In genomic region chr7:16781555-16781815, GRCm38 (mm10) we compare ENCODE assay signal across 8 mouse cellular contexts. TPM values are rescaled to one million over a fixed set of nuclear protein-coding genes. Genes with fewer than 3 reads are reported as not detected.
DNase-seq lines count a peak whose midpoint lies in the region; ATAC-seq and TF ChIP-seq lines count a peak whose summit lies in the region.

No protein-coding gene starts in this region.

- TF ChIP-seq RAD21 in MEL (IDR thresholded peaks at IDR 0.05; ENCODE audit: low read depth, low read length), result no peak

- under 1% methylated on average over 10 of the region's 10 CpGs for WGBS in heart, embryonic 14.5 days
- WGBS in hindbrain, embryonic 10.5 days, result under 1% methylated on average over 10 of the region's 10 CpGs

- H3K4me1 ChIP-seq in heart, embryonic 14.5 days (ENCODE audit: control insufficient read depth in 2 of 2, insufficient read depth in 2 of 2, low read length in 2 of 2), result peaks cover 21 to 36% of the 10 kb centered on the region in 2 experiments
- peaks cover 0 to 10% of the 10 kb centered on the region in 2 experiments; a peak in 3 of 4 replicates for H3K4me1 ChIP-seq in MEL (ENCODE audit: control insufficient read depth in 1 of 2, insufficient read depth in 2 of 2, low read length in 2 of 2)
- H3K4me1 ChIP-seq in hindbrain, embryonic 10.5 days (replicated peaks), result peaks cover 48% of the 10 kb centered on the region

- peak overlapping the region; percentile 61 to 64 for H3K4me3 ChIP-seq in heart, embryonic 14.5 days (ENCODE audit: control insufficient read depth in 1 of 2, insufficient read depth in 1 of 2, low read depth in 1 of 2, low read length in 2 of 2)
- peak overlapping the region; percentile 61 to 64 for H3K4me3 ChIP-seq in MEL (ENCODE audit: control insufficient read depth in 1 of 2, insufficient read depth in 1 of 2, low read depth in 2 of 2, low read length in 2 of 2)
- H3K4me3 ChIP-seq in hindbrain, embryonic 10.5 days, result peak overlapping the region; percentile 91

- H3K9me3 ChIP-seq in heart, embryonic 14.5 days (ENCODE audit: control insufficient read depth, low read length), result no peaks in the 10 kb centered on the region
- no peaks in the 10 kb centered on the region for H3K9me3 ChIP-seq in MEL (replicated peaks; ENCODE audit: insufficient read depth, low read length)
- H3K9me3 ChIP-seq in hindbrain, embryonic 10.5 days, result 0 out of 2 replicates have a peak, but pooled peaks cover 2% of the 10 kb centered on the region

- H3K9ac ChIP-seq in heart, embryonic 14.5 days (ENCODE audit: low read length), result peak overlapping the region; percentile 86
- peak overlapping the region; percentile 85 for H3K9ac ChIP-seq in MEL (ENCODE audit: control insufficient read depth, low read depth, low read length, poor library complexity, severe bottlenecking)

- peak overlapping the region in 1 of 2 experiments; percentile 64; a peak in 2 of 4 replicates for H3K27ac ChIP-seq in heart, embryonic 14.5 days (replicated peaks in 1 of 2; ENCODE audit: control insufficient read depth in 1 of 2, insufficient read depth in 1 of 2, low read depth in 2 of 2, low read length in 2 of 2)
- peak overlapping the region; percentile 77 for H3K27ac ChIP-seq in MEL (ENCODE audit: control insufficient read depth, low read depth, low read length)
- H3K27ac ChIP-seq in hindbrain, embryonic 10.5 days, result peak overlapping the region; percentile 87

- peak in 1 of 2 experiments; percentile 13; a peak in 1 of 4 replicates for TF ChIP-seq POLR2A in MEL (IDR thresholded peaks at IDR 0.05; ENCODE audit: control insufficient read depth in 1 of 2, insufficient read depth in 1 of 2, low read depth in 1 of 2, low read length in 2 of 2, poor library complexity in 1 of 2)

- TF ChIP-seq CTCF in MEL (IDR thresholded peaks at IDR 0.05 in 2 of 3, conservative IDR thresholded peaks at IDR 0.05 in 1 of 3; ENCODE audit: control insufficient read depth in 1 of 3, insufficient read depth in 1 of 3, low read depth in 2 of 3, low read length in 3 of 3, poor library complexity in 1 of 3, severe bottlenecking in 1 of 3), result no peak

- H3K79me2 ChIP-seq in MEL (ENCODE audit: control insufficient read depth, insufficient read depth, low read length, poor library complexity), result peaks cover 47% of the 10 kb centered on the region

- peaks cover 6% of the 10 kb centered on the region; the same call in 1 of the 2 replicates for H3K36me3 ChIP-seq in heart, embryonic 14.5 days (ENCODE audit: control insufficient read depth, insufficient read depth, low read length)
- H3K36me3 ChIP-seq in MEL (ENCODE audit: control insufficient read depth in 1 of 2, insufficient read depth in 2 of 2, low read length in 2 of 2), result peaks cover 0 to 17% of the 10 kb centered on the region in 2 experiments; a peak in 2 of 4 replicates
- peaks cover 12% of the 10 kb centered on the region for H3K36me3 ChIP-seq in hindbrain, embryonic 10.5 days

- no peak for TF ChIP-seq EP300 in MEL (IDR thresholded peaks at IDR 0.05; ENCODE audit: low read depth in 1 of 2, low read length in 2 of 2)

- peak overlapping the region; percentile 88 for H3K4me2 ChIP-seq in heart, embryonic 14.5 days (ENCODE audit: low read length)

- H3K27me3 ChIP-seq in heart, embryonic 14.5 days (ENCODE audit: control insufficient read depth, insufficient read depth, low read length), result no peaks in the 10 kb centered on the region
- H3K27me3 ChIP-seq in MEL (ENCODE audit: control insufficient read depth in 1 of 2, insufficient read depth in 2 of 2, low read length in 2 of 2), result no peaks in the 10 kb centered on the region
- no peaks in the 10 kb centered on the region for H3K27me3 ChIP-seq in hindbrain, embryonic 10.5 days (ENCODE audit: insufficient read depth, poor library complexity, severe bottlenecking)

- DNase-seq in heart, postnatal 4 days, result no peak
- DNase-seq in MEL (ENCODE audit: low read depth, low spot score), result no peak
- no peak for DNase-seq in hindbrain, embryonic 10.5 days (ENCODE audit: low spot score)
- DNase-seq in urinary bladder, adult 18-20 months (ENCODE audit: low spot score in 2 of 2), result no peak
- no peak for DNase-seq in adrenal gland, postnatal 25 days

- no peak for ATAC-seq in heart, embryonic 14.5 days (ENCODE audit: insufficient number of reproducible peaks, insufficient read depth, low FRiP score, low read depth)
- peak; percentile 6; the same call in 1 of the 2 replicates for ATAC-seq in megakaryocyte-erythroid progenitor cell, adult 5-6 weeks (replicated peaks; ENCODE audit: low FRiP score, low TSS enrichment, poor library complexity, severe bottlenecking)
- no peak; the same call in 1 of the 2 replicates for ATAC-seq in megakaryocyte progenitor cell, adult 5-6 weeks (replicated peaks; ENCODE audit: poor library complexity)

TF ChIP-seq in MEL, 35 proteins besides CTCF, POLR2A, EP300 and RAD21 (continues in another document):
- TF ChIP-seq BHLHE40 (IDR thresholded peaks at IDR 0.05; ENCODE audit: borderline replicate concordance, low read depth, low read length), result no peak
- no peak for TF ChIP-seq MAX (IDR thresholded peaks at IDR 0.05; ENCODE audit: low read length)

RNA-seq across cellular contexts. Expression of gene Slc1a5, which starts 0.3 kb away (rescaled TPM):
- 27.7 and 30.3 TPM in 2 replicates for polyA plus RNA-seq in heart, embryonic 14.5 days (2014; fragmentation: Nextera tagmentation; extraction: Ambion mirVana)
- 10 to 100 TPM; 28.4 to 28.7 TPM for total RNA-seq in heart, postnatal 4 days (2021)
- total RNA-seq in MEL (2012; rRNA removed), result 72.0 and 88.6 TPM in 2 replicates
- 100 to 1,000 TPM in 1 of 2 experiments, not detected in 1; 180 TPM for polyA plus RNA-seq in MEL (2012; ENCODE audit: insufficient read depth in 1 of 2, insufficient read length in 2 of 2, low read depth in 1 of 2, low replicate concordance in 2 of 2, missing spikeins in 1 of 2)
- polyA plus RNA-seq in hindbrain, embryonic 10.5 days (2016; fragmentation: Nextera tagmentation; extraction: Ambion mirVana), result 28.8 and 31.6 TPM in 2 replicates
- total RNA-seq in megakaryocyte-erythroid progenitor cell, adult 5-6 weeks (2014; fragmentation: Nextera tagmentation), result 102 and 107 TPM in 2 replicates
- total RNA-seq in megakaryocyte-erythroid progenitor cell, adult 5-6 weeks (2017), result 31.8 and 36.1 TPM in 2 replicates
- total RNA-seq in megakaryocyte progenitor cell, adult 5-6 weeks (2015), result 73.2 and 79.5 TPM in 2 replicates
- 39.1 and 48.3 TPM in 2 replicates for total RNA-seq in megakaryocyte progenitor cell, adult 5-6 weeks (2017)
- 92.7 and 99.0 TPM in 2 replicates for total RNA-seq in adrenal gland, postnatal 25 days (2021)

RNA-seq across cellular contexts. Expression of gene Strn4, which starts 34.2 kb away (rescaled TPM):
- 90.9 and 91.4 TPM in 2 replicates for polyA plus RNA-seq in heart, embryonic 14.5 days (2014; fragmentation: Nextera tagmentation; extraction: Ambion mirVana)
- total RNA-seq in heart, postnatal 4 days (2021), result 10 to 100 TPM; 87.0 to 99.9 TPM
- 54.7 and 55.8 TPM in 2 replicates for total RNA-seq in MEL (2012; rRNA removed)
- polyA plus RNA-seq in MEL (2012; ENCODE audit: insufficient read depth in 1 of 2, insufficient read length in 2 of 2, low read depth in 1 of 2, low replicate concordance in 2 of 2, missing spikeins in 1 of 2), result 10 to 100 TPM in 1 of 2 experiments, not detected in 1; 93.5 TPM
- 120 and 153 TPM in 2 replicates for polyA plus RNA-seq in hindbrain, embryonic 10.5 days (2016; fragmentation: Nextera tagmentation; extraction: Ambion mirVana)
- total RNA-seq in megakaryocyte-erythroid progenitor cell, adult 5-6 weeks (2014; fragmentation: Nextera tagmentation), result 62.0 and 66.6 TPM in 2 replicates
- 63.9 and 71.1 TPM in 2 replicates for total RNA-seq in megakaryocyte-erythroid progenitor cell, adult 5-6 weeks (2017)
- total RNA-seq in megakaryocyte progenitor cell, adult 5-6 weeks (2015), result 28.2 and 39.0 TPM in 2 replicates
- total RNA-seq in megakaryocyte progenitor cell, adult 5-6 weeks (2017), result 40.0 and 43.5 TPM in 2 replicates
- 73.7 and 116 TPM in 2 replicates for total RNA-seq in adrenal gland, postnatal 25 days (2021)

RNA-seq across cellular contexts. Expression of gene Fkrp, which starts 35.0 kb away (rescaled TPM):
- polyA plus RNA-seq in heart, embryonic 14.5 days (2014; fragmentation: Nextera tagmentation; extraction: Ambion mirVana), result 30.3 and 30.9 TPM in 2 replicates
- 10 to 100 TPM; 45.0 to 49.2 TPM for total RNA-seq in heart, postnatal 4 days (2021)
- 12.6 and 15.9 TPM in 2 replicates for total RNA-seq in MEL (2012; rRNA removed)
- polyA plus RNA-seq in MEL (2012; ENCODE audit: insufficient read depth in 1 of 2, insufficient read length in 2 of 2, low read depth in 1 of 2, low replicate concordance in 2 of 2, missing spikeins in 1 of 2), result 10 to 100 TPM in 1 of 2 experiments, not detected in 1; 19.2 TPM
- 29.3 TPM in 2 replicates for polyA plus RNA-seq in hindbrain, embryonic 10.5 days (2016; fragmentation: Nextera tagmentation; extraction: Ambion mirVana)
- total RNA-seq in megakaryocyte-erythroid progenitor cell, adult 5-6 weeks (2014; fragmentation: Nextera tagmentation), result 14.4 and 21.5 TPM in 2 replicates
- total RNA-seq in megakaryocyte-erythroid progenitor cell, adult 5-6 weeks (2017), result 8.9 and 15.8 TPM in 2 replicates
- 11.5 and 13.1 TPM in 2 replicates for total RNA-seq in megakaryocyte progenitor cell, adult 5-6 weeks (2015)
- total RNA-seq in megakaryocyte progenitor cell, adult 5-6 weeks (2017), result 9.8 and 14.3 TPM in 2 replicates
- total RNA-seq in adrenal gland, postnatal 25 days (2021), result 27.5 and 28.2 TPM in 2 replicates

RNA-seq across cellular contexts. Expression of gene Ap2s1, which starts 43.3 kb away (rescaled TPM):
- polyA plus RNA-seq in heart, embryonic 14.5 days (2014; fragmentation: Nextera tagmentation; extraction: Ambion mirVana), result 237 and 256 TPM in 2 replicates
- 100 to 1,000 TPM; 127 to 129 TPM for total RNA-seq in heart, postnatal 4 days (2021)
- total RNA-seq in MEL (2012; rRNA removed), result 279 and 288 TPM in 2 replicates
- polyA plus RNA-seq in MEL (2012; ENCODE audit: insufficient read depth in 1 of 2, insufficient read length in 2 of 2, low read depth in 1 of 2, low replicate concordance in 2 of 2, missing spikeins in 1 of 2), result 100 to 1,000 TPM in 1 of 2 experiments, not detected in 1; 297 TPM
- 277 and 316 TPM in 2 replicates for polyA plus RNA-seq in hindbrain, embryonic 10.5 days (2016; fragmentation: Nextera tagmentation; extraction: Ambion mirVana)
- 138 and 161 TPM in 2 replicates for total RNA-seq in megakaryocyte-erythroid progenitor cell, adult 5-6 weeks (2014; fragmentation: Nextera tagmentation)
- 55.7 and 62.9 TPM in 2 replicates for total RNA-seq in megakaryocyte-erythroid progenitor cell, adult 5-6 weeks (2017)
- total RNA-seq in megakaryocyte progenitor cell, adult 5-6 weeks (2015), result 162 and 164 TPM in 2 replicates
- 73.9 and 88.7 TPM in 2 replicates for total RNA-seq in megakaryocyte progenitor cell, adult 5-6 weeks (2017)
- total RNA-seq in adrenal gland, postnatal 25 days (2021), result 130 and 139 TPM in 2 replicates

RNA-seq across cellular contexts. Expression of gene Ceacam9, which starts 59.8 kb away (rescaled TPM):
- not detected in 2 replicates for polyA plus RNA-seq in heart, embryonic 14.5 days (2014; fragmentation: Nextera tagmentation; extraction: Ambion mirVana)
- not detected for total RNA-seq in heart, postnatal 4 days (2021)
- not detected in 2 replicates for total RNA-seq in MEL (2012; rRNA removed)
- polyA plus RNA-seq in MEL (2012; ENCODE audit: insufficient read depth in 1 of 2, insufficient read length in 2 of 2, low read depth in 1 of 2, low replicate concordance in 2 of 2, missing spikeins in 1 of 2), result not detected
- polyA plus RNA-seq in hindbrain, embryonic 10.5 days (2016; fragmentation: Nextera tagmentation; extraction: Ambion mirVana), result not detected in 2 replicates
- not detected in 2 replicates for total RNA-seq in megakaryocyte-erythroid progenitor cell, adult 5-6 weeks (2014; fragmentation: Nextera tagmentation)
- total RNA-seq in megakaryocyte-erythroid progenitor cell, adult 5-6 weeks (2017), result not detected in 2 replicates
- not detected in 2 replicates for total RNA-seq in megakaryocyte progenitor cell, adult 5-6 weeks (2015)
- total RNA-seq in megakaryocyte progenitor cell, adult 5-6 weeks (2017), result not detected in 2 replicates
- total RNA-seq in adrenal gland, postnatal 25 days (2021), result not detected in 2 replicates
